Mouse (Mus musculus) liver, postnatal 0 days (tissue): ENCODE measurements around the gene Fhad1. TPM values are rescaled to one million over a fixed set of nuclear protein-coding genes. Genes with fewer than 3 reads are reported as not detected.

ENCODE experiments used
- ATAC-seq: fragments of 200-750 bp; cut with Nextera tagmentation; 2 replicates; pipeline ENCODE4 v1.8.0; 2017; ENCODE audit warnings: mild to moderate bottlenecking, moderate library complexity
- DNase-seq: peaks from one replicate; pipeline ENCODE4 v3.0.0-alpha.2; 2016
- H3K27ac ChIP-seq: fragments of 300-500 bp; sonication (generic); 2 replicates; pipeline ENCODE4 v1.5.1; 2014; ENCODE audit warnings: antibody characterized with exemption, moderate library complexity, mild to moderate bottlenecking, low read depth
- H3K27me3 ChIP-seq: fragments of 300-500 bp; sonication (generic); 2 replicates; pipeline ENCODE4 v1.6.1; 2014; ENCODE audit warnings: low read length, control low read depth, mixed read lengths; ENCODE audit not compliant: insufficient read depth
- H3K36me3 ChIP-seq: fragments of 300-500 bp; sonication (generic); replicated peaks from 2 replicates; pipeline ENCODE4 v1.6.1; 2014; ENCODE audit warnings: mild to moderate bottlenecking, control low read depth, low read length, moderate library complexity, mixed read lengths; ENCODE audit not compliant: insufficient read depth
- H3K4me1 ChIP-seq: fragments of 300-500 bp; sonication (generic); 2 replicates; pipeline ENCODE4 v1.6.1; 2014; ENCODE audit warnings: antibody characterized with exemption, mild to moderate bottlenecking, control low read depth; ENCODE audit not compliant: insufficient read depth
- H3K4me2 ChIP-seq: fragments of 300-500 bp; sonication (generic); 2 replicates; pipeline ENCODE4 v1.6.1; 2014; ENCODE audit warnings: low read depth, mild to moderate bottlenecking, low read length, moderate library complexity, mixed read lengths
- H3K4me3 ChIP-seq: fragments of 300-500 bp; sonication (generic); 2 replicates; pipeline ENCODE4 v1.5.1; 2014; ENCODE audit warnings: low read depth, low read length
- H3K9ac ChIP-seq: fragments of 300-500 bp; sonication (generic); replicated peaks from 2 replicates; pipeline ENCODE4 v1.6.1; 2014; ENCODE audit warnings: mild to moderate bottlenecking, moderate library complexity
- H3K9me3 ChIP-seq: fragments of 300-500 bp; sonication (generic); 2 replicates; pipeline ENCODE4 v1.6.1; 2016; ENCODE audit warnings: mild to moderate bottlenecking, control low read depth, low read length, mixed read lengths
- CTCF ChIP-seq: sonication (generic); IDR thresholded peaks from 2 replicates; pipeline ENCODE4 v1.5.1; 2016; ENCODE audit warnings: antibody characterized with exemption, low read depth
- EP300 ChIP-seq: IDR thresholded peaks from 2 replicates; pipeline ENCODE4 v1.6.1; 2016; ENCODE audit warnings: antibody characterized with exemption, low read depth, mild to moderate bottlenecking
- WGBS: fragments of 180-500 bp; shearing (Covaris S2); extraction: QIAGEN DNeasy Blood & Tissue Kit; methylation state at CpG from one replicate; pipeline ENCODE4 v1.1.7; 2014; ENCODE audit not compliant: insufficient replicate concordance; 5-methylcytosine and 5-hydroxymethylcytosine counted together
- polyA plus RNA-seq: library from polyadenylated mRNA; unstranded; fragments of >200 nt; fragmentation: Nextera tagmentation; extraction: Ambion mirVana; gene quantifications from 2 replicates; pipeline ENCODE4 v1.2.1, GENCODE M21; 2015

Fhad1 gene
- polyA plus RNA-seq, 1 experiment from 2014 or later = 1.0 TPM

DNA sequence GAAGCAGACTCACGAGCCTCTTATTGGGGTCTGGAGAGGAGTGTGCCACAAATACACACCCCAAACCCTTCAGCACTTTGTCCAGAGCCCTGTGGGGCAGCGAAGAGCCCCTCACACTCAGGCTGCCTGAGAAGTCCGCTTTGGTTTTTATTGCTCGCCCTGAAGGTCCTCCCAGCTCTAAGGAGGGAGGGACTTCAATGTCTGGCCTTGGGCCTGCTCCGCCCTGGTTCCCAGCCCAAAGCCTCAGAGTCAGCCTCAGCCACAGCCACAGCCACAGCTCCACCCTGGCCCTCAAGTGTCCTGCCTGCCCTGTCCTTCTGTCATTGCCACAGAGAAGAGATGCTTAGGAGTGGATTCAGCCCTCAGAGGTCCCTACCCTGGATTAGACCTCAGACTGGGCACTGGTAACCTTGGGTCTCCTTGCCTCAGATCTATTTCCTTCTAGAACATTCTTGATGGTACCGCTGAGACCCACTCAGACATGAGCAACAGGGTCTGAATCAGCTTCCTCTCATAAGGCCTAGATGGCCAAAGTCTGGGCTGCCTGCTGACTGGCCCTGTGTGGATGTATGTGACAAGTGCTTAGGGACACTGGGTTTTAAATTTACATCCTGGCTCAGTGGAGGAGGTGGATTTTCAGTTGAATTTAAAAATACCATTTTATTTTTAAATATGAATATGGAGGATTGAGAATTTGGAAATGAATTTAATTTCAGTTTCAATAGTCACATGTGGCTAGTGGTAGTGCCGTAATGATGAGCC, 56.1 kb downstream of the Fhad1 start:
- H3K36me3 ChIP-seq = no peaks in the 10 kb centered on the region
- WGBS = 61% methylated on average over 7 of the region's 7 CpGs
- H3K4me1 ChIP-seq = peaks cover 22% of the 10 kb centered on the region
- TF ChIP-seq EP300 (no peak), CTCF (no peak)
- H3K4me2 ChIP-seq = no peak overlapping the region
- no peaks in the 10 kb centered on the region for H3K9me3 ChIP-seq
- DNase-seq (no peak), ATAC-seq (no peak)
- peak overlapping the region; percentile 2; the same call in 1 of the 2 replicates for H3K9ac ChIP-seq
- no peaks in the 10 kb centered on the region for H3K27me3 ChIP-seq
- no peak overlapping the region for H3K4me3 ChIP-seq
- H3K27ac ChIP-seq = no peak overlapping the region

DNA sequence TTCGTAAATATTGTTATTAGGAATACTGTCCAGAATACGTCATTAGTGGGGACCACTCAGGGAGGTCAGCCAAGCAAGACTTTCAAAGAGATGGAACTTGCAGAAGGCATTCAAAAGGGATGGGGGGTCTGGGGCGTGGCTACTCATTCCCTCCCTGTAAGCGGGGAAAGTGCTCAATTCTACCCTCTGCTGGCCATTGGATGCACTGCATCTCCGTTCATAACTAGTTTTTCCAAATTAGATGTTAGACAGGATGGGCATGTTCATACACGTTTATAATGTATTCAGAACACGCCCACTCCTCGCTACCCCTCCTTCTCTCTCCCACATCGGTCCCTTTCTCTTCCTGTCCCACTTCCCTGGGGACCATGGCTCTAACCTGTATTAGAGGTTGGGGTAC, 56.7 kb downstream of the Fhad1 start:
- DNase-seq (peak; percentile 83), ATAC-seq (peak; percentile 22; the same call in 1 of the 2 replicates)
- Histone ChIP-seq H3K27ac (no peak overlapping the region), H3K36me3 (no peaks in the 10 kb centered on the region), H3K9me3 (no peaks in the 10 kb centered on the region), H3K9ac (no peak overlapping the region), H3K4me1 (peaks cover 26% of the 10 kb centered on the region), H3K27me3 (no peaks in the 10 kb centered on the region), H3K4me3 (no peak overlapping the region), H3K4me2 (peak overlapping the region; percentile 18; the same call in 1 of the 2 replicates)
- 7% methylated on average over 9 of the region's 9 CpGs for WGBS
- no peak for TF ChIP-seq EP300
- TF ChIP-seq CTCF = peak; percentile 93

DNA sequence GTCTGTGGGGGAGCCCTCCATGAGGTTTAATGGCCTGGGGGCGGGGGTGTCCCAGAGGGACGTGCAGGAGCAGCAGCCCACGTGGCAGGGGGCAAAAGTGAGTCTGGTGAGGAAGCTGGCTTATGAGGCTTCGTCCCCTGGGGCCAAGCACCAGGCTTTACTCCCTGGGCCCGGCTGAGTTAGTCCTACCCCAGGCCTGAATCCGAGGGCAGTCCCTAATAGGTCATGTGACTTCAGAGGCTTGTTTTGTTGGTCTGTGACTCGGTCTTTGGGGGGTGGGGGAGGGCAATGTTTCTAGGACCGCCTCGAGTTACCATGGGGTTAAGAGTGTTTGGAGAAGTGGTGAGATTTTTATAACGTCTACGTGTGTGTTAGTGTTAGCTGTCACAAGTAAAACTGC, 57.1 kb downstream of the Fhad1 start:
- no peak for TF ChIP-seq CTCF
- H3K4me3 ChIP-seq = no peak overlapping the region
- no peaks in the 10 kb centered on the region for H3K27me3 ChIP-seq
- no peak overlapping the region for H3K27ac ChIP-seq
- WGBS = 30% methylated on average over 11 of the region's 11 CpGs
- H3K4me2 ChIP-seq = peak overlapping the region; percentile 18; the same call in 1 of the 2 replicates
- no peaks in the 10 kb centered on the region for H3K9me3 ChIP-seq
- DNase-seq (no peak), ATAC-seq (peak; percentile 27; the same call in 1 of the 2 replicates)
- no peaks in the 10 kb centered on the region for H3K36me3 ChIP-seq
- peaks cover 26% of the 10 kb centered on the region for H3K4me1 ChIP-seq
- no peak overlapping the region for H3K9ac ChIP-seq

DNA sequence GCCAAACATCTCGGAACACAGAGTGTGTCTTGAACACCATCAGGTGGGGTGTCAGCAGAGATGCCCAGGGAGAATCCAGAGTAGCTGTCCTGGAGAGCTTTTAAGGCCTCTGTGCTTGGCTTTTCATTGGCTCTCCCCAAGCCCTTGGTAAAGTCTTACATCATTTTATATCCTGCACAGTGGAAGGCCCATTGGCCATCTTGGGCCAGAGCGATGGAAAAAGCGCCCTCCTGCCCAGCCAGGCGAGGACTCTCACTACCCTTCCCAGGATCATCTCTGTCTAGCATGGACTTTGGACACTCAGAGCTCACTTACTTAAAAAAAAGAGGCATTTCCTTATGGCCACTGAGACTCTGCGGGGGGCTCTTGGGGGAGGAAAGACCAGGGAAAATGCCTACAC, 58.0 kb downstream of the Fhad1 start:
- Histone ChIP-seq H3K27me3 (no peaks in the 10 kb centered on the region), H3K9ac (no peak overlapping the region), H3K4me3 (no peak overlapping the region), H3K36me3 (no peaks in the 10 kb centered on the region), H3K4me2 (no peak overlapping the region), H3K9me3 (no peaks in the 10 kb centered on the region), H3K27ac (no peak overlapping the region), H3K4me1 (peaks cover 26% of the 10 kb centered on the region)
- no peak for TF ChIP-seq CTCF
- no peak for TF ChIP-seq EP300
- no peak for ATAC-seq
- no peak for DNase-seq
- 81% methylated on average over 5 of the region's 5 CpGs for WGBS

DNA sequence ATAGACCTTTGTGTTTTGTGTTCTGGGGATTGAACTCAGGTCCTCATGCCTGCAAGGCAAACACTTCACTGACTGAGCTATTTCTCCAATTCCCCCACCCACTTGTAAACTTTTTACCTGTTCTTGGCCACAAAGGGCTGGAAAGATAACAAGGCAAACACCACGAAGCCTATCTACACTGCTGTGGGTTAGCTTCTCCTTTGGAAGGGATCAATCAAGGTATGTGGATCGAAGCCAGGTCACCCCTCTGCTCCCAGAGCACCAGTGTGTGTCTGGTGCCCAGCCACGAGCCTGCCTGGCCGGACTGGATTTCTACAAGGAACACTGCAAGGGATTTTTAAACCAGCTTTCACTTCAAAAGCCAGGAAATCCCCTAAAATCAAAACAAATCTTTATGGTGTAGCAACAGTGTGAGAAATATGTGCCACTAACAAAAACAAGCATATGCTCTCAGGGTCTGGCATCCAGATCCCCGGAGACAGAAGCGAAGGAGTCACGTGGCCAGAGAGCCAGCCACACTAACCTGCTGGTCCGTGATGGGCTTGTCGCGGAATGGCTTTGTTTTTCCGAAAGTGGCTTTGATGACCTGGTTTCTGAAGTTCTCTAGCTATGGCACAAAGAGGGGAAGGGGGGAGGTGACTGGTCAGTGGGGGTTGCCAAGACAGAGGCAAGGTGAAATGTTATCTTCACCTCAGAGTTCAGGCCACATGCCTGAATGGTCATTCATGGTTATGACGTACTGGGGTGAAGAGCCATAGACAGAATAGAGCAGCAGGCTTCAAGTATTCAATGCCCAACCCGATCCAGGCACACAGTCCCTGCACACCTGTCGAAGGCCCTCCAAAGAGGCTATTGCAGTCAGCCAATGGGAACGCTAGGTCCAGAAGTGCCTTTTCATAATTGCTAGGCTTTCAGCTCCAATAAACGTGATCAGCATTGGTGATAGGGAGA, 59.8 kb downstream of the Fhad1 start:
- H3K4me2 ChIP-seq = no peak overlapping the region
- no peaks in the 10 kb centered on the region for H3K27me3 ChIP-seq
- H3K4me1 ChIP-seq = peaks cover 26% of the 10 kb centered on the region
- H3K27ac ChIP-seq = no peak overlapping the region
- 65% methylated on average over 16 of the region's 16 CpGs for WGBS
- H3K9ac ChIP-seq = no peak overlapping the region
- no peak for DNase-seq
- H3K9me3 ChIP-seq = no peaks in the 10 kb centered on the region
- ATAC-seq = peak; percentile 48
- no peaks in the 10 kb centered on the region for H3K36me3 ChIP-seq
- no peak overlapping the region for H3K4me3 ChIP-seq
- TF ChIP-seq EP300 (no peak), CTCF (no peak)

DNA sequence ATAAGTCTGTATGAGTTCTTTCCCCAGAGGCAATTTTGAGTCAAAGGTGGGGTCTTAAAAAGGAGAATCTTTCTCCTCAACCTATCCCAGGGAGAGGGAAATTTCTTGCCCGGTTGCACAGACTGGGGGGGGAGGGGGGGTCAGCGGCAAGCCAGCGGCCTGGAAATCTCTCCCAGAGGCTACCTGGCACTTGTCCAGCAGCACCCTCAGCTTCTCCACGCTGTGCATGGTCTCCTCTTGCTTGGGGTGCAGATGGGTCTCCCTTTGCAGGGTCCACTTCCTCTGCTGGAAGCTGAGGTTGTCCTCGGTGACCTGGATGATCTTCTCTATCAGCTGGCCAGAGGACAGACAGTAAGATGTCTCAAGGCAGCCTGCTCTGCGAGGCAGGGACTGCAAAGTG, 61.0 kb downstream of the Fhad1 start:
- H3K9me3 ChIP-seq = no peaks in the 10 kb centered on the region
- H3K4me1 ChIP-seq = peaks cover 26% of the 10 kb centered on the region
- WGBS = 49% methylated on average over 6 of the region's 6 CpGs
- no peaks in the 10 kb centered on the region for H3K27me3 ChIP-seq
- DNase-seq (no peak), ATAC-seq (no peak)
- no peak overlapping the region for H3K4me3 ChIP-seq
- H3K27ac ChIP-seq = no peak overlapping the region
- no peak overlapping the region for H3K4me2 ChIP-seq
- H3K36me3 ChIP-seq = no peaks in the 10 kb centered on the region
- TF ChIP-seq CTCF = no peak
- no peak for TF ChIP-seq EP300
- H3K9ac ChIP-seq = no peak overlapping the region
